Mouse (Mus musculus) left cerebral cortex, adult 18-20 months (tissue): Measurements from ENCODE around the gene Daam1. TPM values are rescaled to one million over a fixed set of nuclear protein-coding genes. Genes with fewer than 3 reads are reported as not detected.

Source experiments
- DNase-seq, 2 experiments: peaks; one replicate each; pipeline ENCODE4 v3.0.0; 2021 to 2022; ENCODE audit warnings: low spot score in 2 of 2, mixed read lengths in 1 of 2
- total RNA-seq, 2 experiments: library from RNA; stranded (reverse); gene quantifications; 2 replicates each; pipeline ENCODE4 v1.2.3; 2021

Daam1 gene
- total RNA-seq, 2 experiments from 2014 or later = 47.7 to 49.6 TPM

GRCm38 (mm10) chr12:72036097-72036661 is 205.3 kb downstream of the Daam1 start:
- no peak for DNase-seq

- DNase-seq = no peak
These were observed 206.2 kb downstream of the Daam1 start for GRCm38 (mm10) chr12:72037049-72037448.

GRCm38 (mm10) chr12:72038866-72039265 is 208.0 kb downstream of the Daam1 start:
- no peak for DNase-seq

GRCm38 (mm10) chr12:72039501-72039900 is 208.6 kb downstream of the Daam1 start:
- DNase-seq = no peak

- no peak for DNase-seq
These were observed 210.4 kb downstream of the Daam1 start for GRCm38 (mm10) chr12:72041238-72041637.

Other genes with a start within 250 kb of the Daam1 start
- gene Gpr135, start 240.0 kb downstream of the Daam1 start, total RNA-seq = 10 to 100 TPM; 13.8 to 14.8 TPM